Mouse (Mus musculus): Measurements from ENCODE around the gene Mak. TPM values are rescaled to one million over a fixed set of nuclear protein-coding genes. Genes with fewer than 3 reads are reported as not detected.

Gene Mak
- polyA plus RNA-seq, 1 experiment: not detected

DNA sequence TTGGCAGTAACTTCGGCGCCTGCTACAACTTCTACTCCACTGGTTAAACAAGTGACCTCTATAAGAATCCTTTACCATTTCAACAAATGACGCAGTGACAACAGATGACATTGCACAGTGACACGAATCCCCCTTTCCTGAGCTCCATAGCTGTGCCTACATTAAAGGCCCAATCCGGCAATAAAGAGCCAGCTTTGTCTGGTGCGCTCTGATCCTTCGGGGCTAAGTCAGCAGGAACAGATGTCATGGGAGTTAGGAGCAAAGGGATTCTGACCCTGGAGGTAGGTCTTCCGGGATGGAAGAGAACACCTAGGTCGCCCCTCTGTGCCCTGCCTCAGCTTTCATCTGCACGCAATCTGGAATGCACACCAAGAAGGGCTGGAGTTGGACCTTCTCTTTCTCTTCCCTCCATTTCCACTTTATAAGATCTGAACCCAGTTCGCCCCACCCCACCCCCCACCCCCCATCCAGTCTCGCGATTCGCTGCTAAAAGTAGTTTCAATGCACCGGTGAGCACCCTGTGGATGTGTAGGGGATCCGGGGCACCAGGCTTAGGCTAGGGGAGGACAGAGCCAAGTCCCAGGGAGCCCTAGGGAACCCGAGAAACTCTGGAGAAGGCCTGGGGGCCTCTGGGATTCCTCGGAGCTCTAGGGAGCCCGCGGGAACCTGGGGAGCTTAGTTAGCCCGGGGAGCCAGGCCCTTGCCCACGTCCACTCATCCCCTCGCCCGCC lies 651 bp downstream of the Mak start:
- H3K4me1 ChIP-seq (ENCODE audit: control insufficient read depth, insufficient read depth, low read length): peaks cover 9% of the 10 kb centered on the region
- WGBS: 20% methylated on average over 24 of the region's 24 CpGs
- no peak overlapping the region for H3K27ac ChIP-seq (ENCODE audit: insufficient read depth, low read depth, low read length)
- no peak for TF ChIP-seq CTCF (IDR thresholded peaks at IDR 0.05; ENCODE audit: insufficient read depth, low read depth, low read length)
- no peak for TF ChIP-seq POLR2A (IDR thresholded peaks at IDR 0.05; ENCODE audit: insufficient read depth, low read depth, low read length)
- no peak overlapping the region for H3K4me3 ChIP-seq (ENCODE audit: insufficient read depth, low read depth, low read length)

- peaks cover 9% of the 10 kb centered on the region for H3K4me1 ChIP-seq (ENCODE audit: control insufficient read depth, insufficient read depth, low read length)
- TF ChIP-seq CTCF (IDR thresholded peaks at IDR 0.05; ENCODE audit: insufficient read depth, low read depth, low read length) (no peak), POLR2A (IDR thresholded peaks at IDR 0.05; ENCODE audit: insufficient read depth, low read depth, low read length) (no peak)
- H3K27ac ChIP-seq (ENCODE audit: insufficient read depth, low read depth, low read length): no peak overlapping the region
- no peak overlapping the region for H3K4me3 ChIP-seq (ENCODE audit: insufficient read depth, low read depth, low read length)
- WGBS: 57% methylated on average over 9 of the region's 9 CpGs
These were observed 1.6 kb downstream of the Mak start for GRCm38 (mm10) chr13:41077921-41078320.

DNA sequence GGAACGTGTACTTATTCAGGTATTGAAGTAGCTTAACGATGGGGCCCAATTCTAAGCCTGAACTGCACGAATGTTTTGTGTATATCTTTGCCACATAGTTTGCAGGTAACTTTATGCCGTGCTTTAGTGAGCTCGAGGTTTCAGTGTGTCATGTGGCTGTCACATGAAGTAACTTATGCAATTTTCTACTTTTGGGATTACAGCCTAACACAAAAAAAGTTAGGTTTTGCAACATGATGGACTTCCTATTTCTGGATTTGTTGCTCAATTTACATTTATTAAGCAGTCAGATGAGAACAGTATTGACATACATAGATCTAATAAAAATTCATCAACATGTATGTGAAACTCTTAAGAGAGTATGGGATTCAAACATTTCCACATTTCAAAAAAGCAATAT lies 5.7 kb downstream of the Mak start:
- no peak overlapping the region for H3K4me3 ChIP-seq (ENCODE audit: insufficient read depth, low read depth, low read length)
- TF ChIP-seq POLR2A (IDR thresholded peaks at IDR 0.05; ENCODE audit: insufficient read depth, low read depth, low read length) (no peak), CTCF (IDR thresholded peaks at IDR 0.05; ENCODE audit: insufficient read depth, low read depth, low read length) (no peak)
- 84% methylated on average over 5 of the region's 5 CpGs for WGBS
- peaks cover 2% of the 10 kb centered on the region for H3K4me1 ChIP-seq (ENCODE audit: control insufficient read depth, insufficient read depth, low read length)
- no peak overlapping the region for H3K27ac ChIP-seq (ENCODE audit: insufficient read depth, low read depth, low read length)

DNA sequence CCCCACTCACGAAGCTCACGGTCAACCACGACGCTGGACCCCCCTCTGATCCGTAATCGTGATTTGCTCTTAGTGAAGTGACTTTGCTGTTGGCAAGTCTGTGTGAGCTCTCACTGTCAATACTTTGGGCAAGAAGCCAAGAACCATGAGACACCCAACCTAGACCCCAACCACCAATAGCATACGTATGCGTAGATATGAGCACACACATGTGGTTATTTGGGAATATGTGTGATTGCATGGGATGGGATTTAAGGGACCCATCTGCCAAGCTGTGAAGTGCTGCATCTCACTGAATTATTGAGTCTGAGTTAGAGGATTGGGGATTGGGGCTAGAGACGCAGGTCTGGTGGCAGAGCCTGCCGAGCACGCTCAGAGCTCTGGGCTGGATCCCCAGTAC lies 7.9 kb downstream of the Mak start:
- no peak for TF ChIP-seq CTCF (IDR thresholded peaks at IDR 0.05; ENCODE audit: insufficient read depth, low read depth, low read length)
- no peak for TF ChIP-seq POLR2A (IDR thresholded peaks at IDR 0.05; ENCODE audit: insufficient read depth, low read depth, low read length)
- 83% methylated on average over 11 of the region's 11 CpGs for WGBS
- no peaks in the 10 kb centered on the region for H3K4me1 ChIP-seq (ENCODE audit: control insufficient read depth, insufficient read depth, low read length)
- no peak overlapping the region for H3K27ac ChIP-seq (ENCODE audit: insufficient read depth, low read depth, low read length)
- H3K4me3 ChIP-seq (ENCODE audit: insufficient read depth, low read depth, low read length): no peak overlapping the region

DNA sequence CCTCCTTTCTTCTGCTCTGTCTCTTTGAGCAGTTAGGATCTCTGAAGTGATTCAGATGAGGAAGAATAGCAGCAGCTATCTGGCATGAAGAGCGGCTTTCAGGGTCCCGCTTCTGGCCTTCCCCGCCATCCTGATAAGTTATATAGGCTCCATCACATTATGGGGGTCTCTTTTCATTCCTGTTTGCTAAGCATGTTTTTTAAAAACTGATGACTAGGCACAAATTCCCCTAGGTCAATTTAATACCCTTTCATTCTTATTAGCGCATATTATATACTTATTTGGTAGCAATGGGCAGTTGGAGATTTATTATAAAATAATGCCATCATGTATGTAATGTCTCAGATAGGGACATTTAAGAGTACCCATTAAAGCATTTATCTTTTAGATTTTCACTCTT lies 11.9 kb downstream of the Mak start:
- no peak for TF ChIP-seq POLR2A (IDR thresholded peaks at IDR 0.05; ENCODE audit: insufficient read depth, low read depth, low read length)
- no peak for TF ChIP-seq CTCF (IDR thresholded peaks at IDR 0.05; ENCODE audit: insufficient read depth, low read depth, low read length)

GRCm38 (mm10) chr13:41051965-41052364 lies 27.5 kb downstream of the Mak start:
- Histone ChIP-seq H3K27ac (ENCODE audit: insufficient read depth, low read depth, low read length) (no peak overlapping the region), H3K4me3 (ENCODE audit: insufficient read depth, low read depth, low read length) (no peak overlapping the region), H3K4me1 (ENCODE audit: control insufficient read depth, insufficient read depth, low read length) (no peaks in the 10 kb centered on the region)
- 31% methylated on average over 5 of the region's 5 CpGs for WGBS
- TF ChIP-seq CTCF (IDR thresholded peaks at IDR 0.05; ENCODE audit: insufficient read depth, low read depth, low read length): no peak
- no peak for TF ChIP-seq POLR2A (IDR thresholded peaks at IDR 0.05; ENCODE audit: insufficient read depth, low read depth, low read length)

More for the DNA sequence above, 11.9 kb downstream of the Mak start:
- no peak overlapping the region for H3K27ac ChIP-seq (ENCODE audit: insufficient read depth, low read depth, low read length)
- H3K4me1 ChIP-seq (ENCODE audit: control insufficient read depth, insufficient read depth, low read length): no peaks in the 10 kb centered on the region
- no peak overlapping the region for H3K4me3 ChIP-seq (ENCODE audit: insufficient read depth, low read depth, low read length)
- 94% methylated on average over 4 of the region's 4 CpGs for WGBS

- TF ChIP-seq POLR2A (IDR thresholded peaks at IDR 0.05; ENCODE audit: insufficient read depth, low read depth, low read length) (no peak), CTCF (IDR thresholded peaks at IDR 0.05; ENCODE audit: insufficient read depth, low read depth, low read length) (no peak)
- H3K4me1 ChIP-seq (ENCODE audit: control insufficient read depth, insufficient read depth, low read length): no peaks in the 10 kb centered on the region
- H3K27ac ChIP-seq (ENCODE audit: insufficient read depth, low read depth, low read length): no peak overlapping the region
- no peak overlapping the region for H3K4me3 ChIP-seq (ENCODE audit: insufficient read depth, low read depth, low read length)
- WGBS: 81% methylated on average over 6 of the region's 6 CpGs
These were observed 32.2 kb downstream of the Mak start for GRCm38 (mm10) chr13:41047280-41047679.

GRCm38 (mm10) chr13:41045901-41046300 lies 33.6 kb downstream of the Mak start:
- no peak overlapping the region for H3K4me3 ChIP-seq (ENCODE audit: insufficient read depth, low read depth, low read length)
- 85% methylated on average over 8 of the region's 8 CpGs for WGBS
- TF ChIP-seq POLR2A (IDR thresholded peaks at IDR 0.05; ENCODE audit: insufficient read depth, low read depth, low read length) (no peak), CTCF (IDR thresholded peaks at IDR 0.05; ENCODE audit: insufficient read depth, low read depth, low read length) (no peak)
- H3K27ac ChIP-seq (ENCODE audit: insufficient read depth, low read depth, low read length): no peak overlapping the region
- H3K4me1 ChIP-seq (ENCODE audit: control insufficient read depth, insufficient read depth, low read length): 0 out of 2 replicates have a peak, but pooled peaks cover 2% of the 10 kb centered on the region

DNA sequence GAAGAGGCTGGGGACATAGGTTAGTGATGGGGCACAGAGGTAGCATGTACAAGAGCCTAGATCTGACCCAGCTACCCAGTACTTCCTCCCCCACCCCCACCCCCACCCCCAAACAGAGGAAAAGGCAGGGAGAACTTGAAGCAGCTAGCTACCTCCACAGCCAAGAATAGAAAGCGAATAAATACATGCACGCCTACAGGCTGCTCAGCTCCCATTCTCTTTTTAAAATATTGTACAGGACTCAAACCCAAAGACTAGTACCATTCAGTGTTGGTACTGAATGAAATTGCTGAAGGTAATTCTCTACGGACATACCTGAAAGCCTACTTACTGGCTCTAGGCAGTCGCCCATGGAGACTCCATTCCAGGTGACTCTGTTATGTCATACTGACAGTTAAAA lies 37.0 kb downstream of the Mak start:
- TF ChIP-seq CTCF (IDR thresholded peaks at IDR 0.05; ENCODE audit: insufficient read depth, low read depth, low read length) (no peak), POLR2A (IDR thresholded peaks at IDR 0.05; ENCODE audit: insufficient read depth, low read depth, low read length) (no peak)
- Histone ChIP-seq H3K27ac (ENCODE audit: insufficient read depth, low read depth, low read length) (no peak overlapping the region), H3K4me3 (ENCODE audit: insufficient read depth, low read depth, low read length) (no peak overlapping the region), H3K4me1 (ENCODE audit: control insufficient read depth, insufficient read depth, low read length) (0 out of 2 replicates have a peak, but pooled peaks cover 2% of the 10 kb centered on the region)
- 78% methylated on average over 4 of the region's 4 CpGs for WGBS
